Mouse (Mus musculus) liver, embryonic 12.5 days (tissue): ENCODE data around the gene Trim16. TPM values are rescaled to one million over a fixed set of nuclear protein-coding genes. Genes with fewer than 3 reads are reported as not detected.
A peak's percentile ranks its signal among the peaks of the same experiment; 100 is the strongest.

Experiments
- ATAC-seq: fragments of 200-750 bp; cut with Nextera tagmentation; 2 replicates; pipeline ENCODE4 v1.8.0; 2017; ENCODE audit warnings: moderate number of reproducible peaks, mild to moderate bottlenecking, moderate library complexity
- H3K27ac ChIP-seq: fragments of 300-500 bp; sonication (generic); 2 replicates; pipeline ENCODE4 v1.5.1; 2016; ENCODE audit warnings: mild to moderate bottlenecking
- H3K27me3 ChIP-seq: fragments of 300-500 bp; sonication (generic); replicated peaks from 2 replicates; pipeline ENCODE4 v1.6.1; 2016; ENCODE audit warnings: mild to moderate bottlenecking, moderate library complexity
- H3K36me3 ChIP-seq: fragments of 300-500 bp; sonication (generic); 2 replicates; pipeline ENCODE4 v1.6.1; 2016; ENCODE audit warnings: mild to moderate bottlenecking, moderate library complexity
- H3K4me1 ChIP-seq: fragments of 300-500 bp; sonication (generic); 2 replicates; pipeline ENCODE4 v1.6.1; 2016
- H3K4me2 ChIP-seq: fragments of 300-500 bp; sonication (generic); 2 replicates; pipeline ENCODE4 v1.6.1; 2016; ENCODE audit warnings: mild to moderate bottlenecking, moderate library complexity
- H3K4me3 ChIP-seq: fragments of 300-500 bp; sonication (generic); 2 replicates; pipeline ENCODE4 v1.5.1; 2016; ENCODE audit warnings: mild to moderate bottlenecking, moderate library complexity
- H3K9ac ChIP-seq: fragments of 300-500 bp; sonication (generic); 2 replicates; pipeline ENCODE4 v1.6.1; 2016; ENCODE audit warnings: mild to moderate bottlenecking, moderate library complexity
- H3K9me3 ChIP-seq: fragments of 300-500 bp; sonication (generic); replicated peaks from 2 replicates; pipeline ENCODE4 v1.6.1; 2016; ENCODE audit warnings: mild to moderate bottlenecking, moderate library complexity
- WGBS: fragments of 180-500 bp; shearing (Covaris S2); methylation state at CpG from one replicate; pipeline ENCODE4 v1.1.7; 2016; ENCODE audit not compliant: insufficient replicate concordance; 5-methylcytosine and 5-hydroxymethylcytosine counted together
- polyA plus RNA-seq: library from polyadenylated mRNA; unstranded; fragments of >200 nt; fragmentation: Nextera tagmentation; extraction: Ambion mirVana; gene quantifications from 2 replicates; pipeline ENCODE4 v1.2.1, GENCODE M21; 2016

Trim16 gene
- polyA plus RNA-seq, 1 experiment from 2014 or later: 1.5 TPM

DNA sequence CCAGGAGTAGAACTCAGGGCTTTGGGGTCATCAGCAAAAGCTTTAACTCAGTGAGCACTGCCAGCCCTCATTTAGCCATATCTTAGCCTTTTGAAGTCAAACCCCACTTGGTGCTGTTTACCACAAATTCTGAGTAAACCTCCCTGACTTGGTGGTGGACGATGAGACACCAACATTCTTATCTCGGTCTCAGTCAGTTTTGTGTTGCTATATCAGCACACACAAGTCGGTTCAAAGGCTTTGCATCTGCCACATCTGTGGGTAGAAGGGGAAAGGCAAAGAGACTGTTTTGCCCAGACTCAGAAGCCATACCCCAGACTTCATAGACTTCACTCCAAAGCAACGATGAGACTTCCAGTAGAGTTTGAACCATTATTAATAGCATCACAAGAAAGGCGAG is 24.5 kb downstream of the Trim16 start:
- Histone ChIP-seq H3K36me3 (no peaks in the 10 kb centered on the region), H3K9ac (no peak overlapping the region), H3K4me3 (no peak overlapping the region), H3K4me2 (no peak overlapping the region), H3K9me3 (no peaks in the 10 kb centered on the region), H3K27me3 (no peaks in the 10 kb centered on the region), H3K27ac (no peak overlapping the region), H3K4me1 (peaks cover 13% of the 10 kb centered on the region)
- 31% methylated on average over 5 of the region's 5 CpGs for WGBS
- ATAC-seq: no peak

GRCm38 (mm10) chr11:62845730-62846129 is 25.7 kb downstream of the Trim16 start:
- Histone ChIP-seq H3K27me3 (no peaks in the 10 kb centered on the region), H3K9me3 (no peaks in the 10 kb centered on the region), H3K36me3 (no peaks in the 10 kb centered on the region), H3K4me2 (no peak overlapping the region), H3K4me3 (no peak overlapping the region), H3K4me1 (peaks cover 13% of the 10 kb centered on the region), H3K27ac (no peak overlapping the region), H3K9ac (no peak overlapping the region)
- 54% methylated on average over 3 of the region's 3 CpGs for WGBS
- no peak for ATAC-seq

GRCm38 (mm10) chr11:62846961-62847654 is 27.1 kb downstream of the Trim16 start, which contains the start of gene Fbxw10:
TSS of gene Fbxw10 (plus strand) at chr11:62847069.
- no peak for ATAC-seq
- Histone ChIP-seq H3K9ac (no peak within 1 kb of the TSS), H3K4me2 (peak within 1 kb of the TSS; percentile 37; the same call in 1 of the 2 replicates), H3K27me3 (no peaks in the 10 kb centered on the region), H3K4me3 (no peak within 1 kb of the TSS), H3K27ac (no peak within 1 kb of the TSS), H3K36me3 (no peaks in the 10 kb centered on the region), H3K4me1 (peaks cover 13% of the 10 kb centered on the region), H3K9me3 (no peaks in the 10 kb centered on the region)
- 32% methylated on average over 12 of the region's 12 CpGs for WGBS

DNA sequence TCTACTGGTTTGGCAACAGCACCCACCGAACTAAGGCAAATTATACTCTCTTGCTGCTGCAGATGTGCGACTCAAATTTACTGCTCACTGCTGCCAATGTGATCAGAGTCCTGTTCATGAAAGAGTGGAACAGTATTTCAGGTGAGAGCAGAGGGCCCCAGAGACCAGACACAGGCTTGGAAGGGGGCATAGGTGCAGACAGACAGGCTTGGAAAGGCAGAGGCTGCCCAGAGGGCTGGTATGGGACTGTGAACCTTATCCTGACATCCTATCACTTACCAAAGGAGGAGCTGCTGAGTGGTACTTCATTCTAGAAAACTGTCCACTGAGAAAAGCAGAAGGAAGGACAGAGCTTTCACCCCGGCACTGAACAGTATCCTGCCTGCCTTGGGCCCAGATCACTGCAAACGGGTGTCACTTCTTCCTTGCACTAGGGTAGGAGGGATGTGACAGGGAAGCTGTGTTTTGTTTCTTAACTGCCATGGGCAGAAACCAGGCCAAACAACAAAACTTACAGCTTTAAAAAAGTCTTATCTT is 27.7 kb downstream of the Trim16 start:
- no peaks in the 10 kb centered on the region for H3K36me3 ChIP-seq
- peaks cover 14% of the 10 kb centered on the region for H3K4me1 ChIP-seq
- no peak overlapping the region for H3K4me3 ChIP-seq
- no peak overlapping the region for H3K4me2 ChIP-seq
- 50% methylated on average over 4 of the region's 4 CpGs for WGBS
- no peak overlapping the region for H3K27ac ChIP-seq
- no peaks in the 10 kb centered on the region for H3K27me3 ChIP-seq
- ATAC-seq: no peak
- H3K9me3 ChIP-seq: no peaks in the 10 kb centered on the region
- no peak overlapping the region for H3K9ac ChIP-seq

DNA sequence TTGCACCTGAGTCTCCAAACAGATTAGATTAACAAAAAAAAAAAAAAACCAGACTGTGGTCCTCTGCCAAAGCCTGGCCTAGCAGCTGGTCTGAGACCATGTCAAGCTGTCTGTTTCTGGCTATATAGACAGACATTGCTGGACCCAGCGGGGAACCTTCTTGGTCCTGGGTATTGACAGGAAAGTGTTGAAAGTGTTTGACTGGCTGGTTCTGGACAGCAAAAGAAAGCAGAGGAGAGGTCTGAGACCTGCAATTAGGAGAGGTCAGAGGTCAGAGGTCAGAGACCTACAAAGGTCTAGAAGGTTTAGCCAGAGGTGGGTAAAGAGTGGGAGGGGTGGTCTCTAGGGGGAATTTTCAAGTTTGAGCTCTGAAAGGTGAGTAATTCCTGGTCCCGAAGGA is 28.3 kb downstream of the Trim16 start:
- H3K4me3 ChIP-seq: no peak overlapping the region
- no peaks in the 10 kb centered on the region for H3K36me3 ChIP-seq
- H3K9ac ChIP-seq: no peak overlapping the region
- no peaks in the 10 kb centered on the region for H3K27me3 ChIP-seq
- no peaks in the 10 kb centered on the region for H3K9me3 ChIP-seq
- ATAC-seq: no peak
- H3K4me1 ChIP-seq: peaks cover 20% of the 10 kb centered on the region
- H3K4me2 ChIP-seq: no peak overlapping the region
- WGBS: 51% methylated on average over 2 of the region's 2 CpGs
- no peak overlapping the region for H3K27ac ChIP-seq

DNA sequence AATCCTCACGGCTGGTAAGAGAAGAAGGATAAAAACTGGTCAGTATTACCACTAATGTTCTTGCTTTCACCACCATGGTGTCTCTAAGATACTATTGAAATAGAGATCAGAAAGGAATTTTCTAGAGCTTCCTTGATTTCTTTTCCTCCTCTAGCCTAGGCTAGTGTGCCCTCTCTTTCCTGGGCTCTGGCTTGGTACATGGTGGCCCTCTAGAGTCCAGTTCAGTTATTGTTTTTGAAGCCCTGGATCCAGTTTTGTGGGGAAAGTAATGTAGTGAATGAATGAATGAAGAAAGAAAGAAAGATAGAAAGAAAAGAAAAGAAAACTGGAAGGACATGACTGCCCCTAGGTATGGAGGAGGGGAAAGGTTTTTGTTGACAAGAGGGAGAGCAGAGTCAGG is 31.2 kb downstream of the Trim16 start:
- 67% methylated on average over 1 of the region's 1 CpGs for WGBS
- ATAC-seq: no peak

GRCm38 (mm10) chr11:62853334-62853733 is 33.3 kb downstream of the Trim16 start:
- Histone ChIP-seq H3K9ac (no peak overlapping the region), H3K27ac (no peak overlapping the region), H3K36me3 (no peaks in the 10 kb centered on the region), H3K4me1 (peaks cover 17% of the 10 kb centered on the region), H3K27me3 (no peaks in the 10 kb centered on the region), H3K4me2 (peak overlapping the region; percentile 36), H3K4me3 (no peak overlapping the region), H3K9me3 (no peaks in the 10 kb centered on the region)
- 53% methylated on average over 6 of the region's 6 CpGs for WGBS
- ATAC-seq: peak; percentile 92

More for the DNA sequence above, 31.2 kb downstream of the Trim16 start:
- Histone ChIP-seq H3K36me3 (no peaks in the 10 kb centered on the region), H3K9me3 (no peaks in the 10 kb centered on the region), H3K27me3 (no peaks in the 10 kb centered on the region), H3K4me3 (no peak overlapping the region), H3K9ac (no peak overlapping the region), H3K4me1 (peaks cover 30% of the 10 kb centered on the region), H3K27ac (no peak overlapping the region), H3K4me2 (no peak overlapping the region)

GRCm38 (mm10) chr11:62865562-62865961 is 45.5 kb downstream of the Trim16 start:
- H3K27ac ChIP-seq: no peak overlapping the region
- no peaks in the 10 kb centered on the region for H3K36me3 ChIP-seq
- ATAC-seq: no peak
- no peak overlapping the region for H3K9ac ChIP-seq
- 58% methylated on average over 4 of the region's 4 CpGs for WGBS
- H3K4me2 ChIP-seq: no peak overlapping the region
- H3K4me3 ChIP-seq: no peak overlapping the region
- H3K4me1 ChIP-seq: peaks cover 4% of the 10 kb centered on the region; the same call in 1 of the 2 replicates
- H3K27me3 ChIP-seq: peaks cover 11% of the 10 kb centered on the region
- H3K9me3 ChIP-seq: no peaks in the 10 kb centered on the region

- Histone ChIP-seq H3K4me1 (peaks cover 4% of the 10 kb centered on the region; the same call in 1 of the 2 replicates), H3K27ac (no peak overlapping the region), H3K27me3 (peaks cover 11% of the 10 kb centered on the region), H3K36me3 (no peaks in the 10 kb centered on the region), H3K9ac (no peak overlapping the region), H3K4me2 (no peak overlapping the region), H3K9me3 (no peaks in the 10 kb centered on the region), H3K4me3 (no peak overlapping the region)
- ATAC-seq: no peak
- WGBS: 55% methylated on average over 7 of the region's 7 CpGs
Observed at GRCm38 (mm10) chr11:62866685-62867084, 46.7 kb downstream of the Trim16 start.

DNA sequence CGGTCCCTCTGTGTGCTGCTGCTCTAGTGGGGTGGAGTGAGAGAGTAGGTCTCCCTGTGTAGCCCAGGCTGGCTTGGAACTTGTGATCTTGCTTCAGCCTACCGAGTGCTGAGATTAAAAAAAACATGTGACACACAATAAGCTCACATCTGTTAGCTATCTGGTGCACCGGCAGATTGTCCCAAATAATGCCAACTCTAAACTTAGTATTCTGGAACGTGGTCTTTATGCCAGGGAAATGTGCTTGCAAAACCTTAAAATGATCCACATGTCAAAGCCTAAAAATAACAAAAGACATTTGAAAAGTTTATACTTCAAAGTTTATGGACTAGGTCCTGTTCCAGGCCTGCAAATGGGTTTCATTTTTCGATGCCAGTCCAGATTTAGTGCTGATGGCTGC is 49.2 kb downstream of the Trim16 start:
- H3K9ac ChIP-seq: no peak overlapping the region
- H3K4me3 ChIP-seq: no peak overlapping the region
- H3K27ac ChIP-seq: no peak overlapping the region
- WGBS: 72% methylated on average over 5 of the region's 5 CpGs
- no peak for ATAC-seq
- peaks cover 4% of the 10 kb centered on the region; the same call in 1 of the 2 replicates for H3K4me1 ChIP-seq
- H3K36me3 ChIP-seq: no peaks in the 10 kb centered on the region
- no peaks in the 10 kb centered on the region for H3K9me3 ChIP-seq
- H3K4me2 ChIP-seq: no peak overlapping the region
- H3K27me3 ChIP-seq: peaks cover 17% of the 10 kb centered on the region

DNA sequence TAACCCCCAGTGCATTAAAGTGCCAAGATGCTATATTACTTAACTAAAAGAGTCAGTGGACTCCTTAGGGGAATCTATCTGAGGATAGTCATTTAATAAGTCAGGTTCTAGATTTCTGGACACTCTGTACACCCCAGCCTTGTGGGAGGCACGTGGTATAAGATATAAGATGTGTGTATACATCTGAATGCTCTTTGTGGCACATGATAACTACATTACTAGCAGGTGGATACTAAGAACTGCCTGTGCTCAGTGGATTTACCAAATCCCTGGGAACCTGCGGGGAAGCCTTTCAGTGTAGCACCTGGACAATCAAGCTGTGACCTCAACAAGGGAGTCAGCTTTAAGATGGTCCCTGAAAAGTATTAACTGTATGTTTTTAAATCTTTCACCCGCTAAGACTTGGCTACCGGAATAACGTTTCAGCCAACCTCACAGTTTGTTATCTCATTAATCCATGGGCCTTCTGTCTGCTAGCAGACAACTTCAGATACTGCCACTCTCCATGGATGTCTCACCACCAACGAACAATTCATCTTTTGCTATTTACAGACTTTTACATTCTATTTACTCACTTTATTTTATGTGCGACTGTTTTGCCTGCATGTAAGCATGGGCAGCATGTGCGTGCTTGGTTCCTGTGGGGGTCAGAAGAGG is 49.8 kb downstream of the Trim16 start:
- H3K9me3 ChIP-seq: no peaks in the 10 kb centered on the region
- H3K4me3 ChIP-seq: no peak overlapping the region
- H3K9ac ChIP-seq: no peak overlapping the region
- peaks cover 4% of the 10 kb centered on the region; the same call in 1 of the 2 replicates for H3K4me1 ChIP-seq
- ATAC-seq: no peak; the same call in 1 of the 2 replicates
- no peaks in the 10 kb centered on the region for H3K36me3 ChIP-seq
- 52% methylated on average over 8 of the region's 8 CpGs for WGBS
- no peak overlapping the region for H3K27ac ChIP-seq
- H3K4me2 ChIP-seq: no peak overlapping the region
- H3K27me3 ChIP-seq: peaks cover 14% of the 10 kb centered on the region

DNA sequence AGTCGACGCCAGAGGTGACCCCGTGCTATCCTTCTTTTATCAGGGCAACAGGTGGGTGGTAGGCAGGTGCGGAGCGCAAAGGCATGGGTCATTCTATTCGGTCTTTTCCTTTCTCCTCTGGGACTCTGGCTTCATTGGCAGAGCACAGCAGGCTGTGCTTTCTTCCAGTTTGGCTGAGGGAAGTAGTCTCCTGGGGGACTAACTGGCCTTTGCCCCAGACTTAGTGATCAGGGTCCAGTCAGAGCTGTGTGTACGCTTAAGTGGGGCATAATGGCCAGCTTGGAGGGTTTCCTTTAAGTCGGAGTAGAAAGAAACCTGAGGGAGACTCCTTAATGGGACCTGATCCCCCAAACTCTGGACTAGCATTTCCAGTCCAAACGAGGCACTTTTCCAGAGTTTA is 53.4 kb downstream of the Trim16 start:
- 65% methylated on average over 9 of the region's 9 CpGs for WGBS
- H3K27ac ChIP-seq: no peak overlapping the region
- no peak overlapping the region for H3K4me2 ChIP-seq
- no peaks in the 10 kb centered on the region for H3K9me3 ChIP-seq
- no peak overlapping the region for H3K9ac ChIP-seq
- H3K27me3 ChIP-seq: peaks cover 6% of the 10 kb centered on the region
- peaks cover 4% of the 10 kb centered on the region; the same call in 1 of the 2 replicates for H3K4me1 ChIP-seq
- ATAC-seq: no peak
- no peak overlapping the region for H3K4me3 ChIP-seq
- no peaks in the 10 kb centered on the region for H3K36me3 ChIP-seq
